Mouse (Mus musculus): Measurements from ENCODE around the gene Fyn.

DNA sequence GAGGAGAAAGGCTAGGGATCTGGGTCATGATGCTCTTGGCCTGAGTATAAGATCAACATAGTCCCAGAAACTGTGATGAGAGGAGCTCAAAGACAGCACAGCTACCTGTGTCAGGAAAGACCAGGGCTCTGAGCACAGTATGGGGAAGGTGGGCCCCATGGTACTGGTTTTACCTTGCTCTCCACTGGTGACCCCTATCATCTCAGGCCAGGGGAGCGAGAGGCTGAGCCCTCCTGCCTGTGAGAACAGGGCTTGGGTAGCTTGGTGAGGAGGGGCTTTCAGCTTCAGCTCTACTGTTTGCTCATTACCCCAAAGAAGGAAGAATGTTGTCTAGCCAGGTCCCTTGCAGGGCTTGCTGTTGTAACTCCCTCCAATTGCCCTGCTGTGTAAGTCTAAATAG lies 45.4 kb downstream of the Fyn start:
- TF ChIP-seq POLR2A (IDR thresholded peaks at IDR 0.05; ENCODE audit: borderline replicate concordance, extremely low read depth, insufficient read depth, insufficient read length, poor library complexity, severe bottlenecking), result no peak
- no peak for TF ChIP-seq CTCF (IDR thresholded peaks at IDR 0.05; ENCODE audit: borderline replicate concordance, extremely low read depth, insufficient read depth, insufficient read length)

Measured in brain, embryonic 14.5 days (tissue).